Mouse (Mus musculus) bone marrow macrophage, adult 2 months (primary cell): ENCODE data around the gene Fam72a.

Experiments used
- CTCF ChIP-seq: IDR thresholded peaks from 2 replicates; pipeline ENCODE4 v1.5.1; 2012; ENCODE audit warnings: low read depth, mild to moderate bottlenecking, low read length, moderate library complexity
- POLR2A ChIP-seq: IDR thresholded peaks from 2 replicates; pipeline ENCODE4 v1.6.1; 2012; ENCODE audit warnings: mild to moderate bottlenecking, low read depth, low read length, borderline replicate concordance

DNA sequence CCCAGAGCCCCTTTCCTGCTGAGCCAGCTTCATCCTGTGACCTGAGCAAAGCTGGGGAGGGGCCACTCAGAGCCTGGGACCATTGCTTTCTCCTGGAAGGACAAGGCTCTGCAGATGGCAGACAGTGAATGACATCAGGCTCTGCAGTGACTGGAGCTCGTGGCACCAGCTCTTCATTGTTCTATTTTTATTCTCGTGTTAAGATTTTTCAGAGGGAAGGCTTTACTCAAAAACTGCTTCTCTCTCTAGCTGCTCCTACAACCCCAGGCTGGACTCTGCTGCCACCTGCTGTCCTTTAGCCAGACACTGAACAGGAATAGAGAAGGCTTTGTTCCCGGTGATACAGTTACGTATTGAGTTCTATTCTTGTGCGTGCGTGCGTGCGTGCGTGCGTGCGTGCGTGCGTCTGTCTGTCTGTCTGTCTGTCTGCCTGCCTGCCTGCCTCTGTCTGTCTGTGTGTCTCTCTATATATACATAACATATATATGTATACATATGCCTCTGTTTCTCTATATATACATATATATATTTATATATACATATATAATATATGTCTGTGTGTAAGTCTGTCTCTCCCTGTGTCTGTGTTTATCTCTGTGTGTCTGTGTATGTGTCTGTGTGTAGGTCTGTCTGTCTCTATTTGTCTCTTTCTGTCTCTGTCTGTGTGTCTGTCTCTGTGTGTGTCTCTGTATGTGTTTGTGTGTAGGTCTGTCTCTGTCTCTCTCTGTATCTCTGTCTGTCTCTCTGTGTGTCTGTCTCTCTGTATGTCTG, 27.5 kb downstream of the Fam72a start:
- TF ChIP-seq CTCF (peak; percentile 59), POLR2A (no peak)
